Mouse (Mus musculus): ENCODE measurements around the gene Fam71b.
"Not testable (repeated sequence)": the region's sequence is repeated elsewhere in the genome, so short reads cannot be mapped to it uniquely, and the experiment has no call there.

Fam71b gene

GRCm38 (mm10) chr11:46428131-46428530, 31.8 kb downstream of the Fam71b start:
- intact Hi-C loops (cut with DNase I): not testable (repeated sequence)

- intact Hi-C loops (cut with DNase I): loop anchor here (5.0 kb wide), 2 partner anchors 118 to 163 kb away; partner anchors contain the start of gene Cyfip2
Observed at GRCm38 (mm10) chr11:46430123-46430522, 33.8 kb downstream of the Fam71b start.

- intact Hi-C loops (cut with DNase I): loop anchor here (5.0 kb wide), 2 partner anchors 119 to 164 kb away; partner anchors contain the start of gene Cyfip2
Observed at GRCm38 (mm10) chr11:46431129-46431528, 34.8 kb downstream of the Fam71b start.

- intact Hi-C loops (cut with DNase I): no loop called here
Observed at GRCm38 (mm10) chr11:46435363-46435762, 39.0 kb downstream of the Fam71b start.

- intact Hi-C loops (cut with DNase I): no loop called here
Observed at GRCm38 (mm10) chr11:46436760-46437458, 40.5 kb downstream of the Fam71b start, which contains the start of gene Med7. Gene Med7, plus strand, starts transcription at chr11:46436925.

GRCm38 (mm10) chr11:46437459-46438000, 41.2 kb downstream of the Fam71b start:
- intact Hi-C loops (cut with DNase I): no loop called here

- intact Hi-C loops (cut with DNase I): no loop called here
Observed at GRCm38 (mm10) chr11:46439005-46439543, 42.7 kb downstream of the Fam71b start.

GRCm38 (mm10) chr11:46441774-46442173, 45.4 kb downstream of the Fam71b start:
- intact Hi-C loops (cut with DNase I): no loop called here

GRCm38 (mm10) chr11:46443152-46443551, 46.8 kb downstream of the Fam71b start:
- intact Hi-C loops (cut with DNase I): no loop called here

- intact Hi-C loops (cut with DNase I): no loop called here
Observed at GRCm38 (mm10) chr11:46443979-46444378, 47.6 kb downstream of the Fam71b start.

- intact Hi-C loops (cut with DNase I): no loop called here
Observed at GRCm38 (mm10) chr11:46446150-46446549, 49.8 kb downstream of the Fam71b start.

- intact Hi-C loops (cut with DNase I): no loop called here
Observed at GRCm38 (mm10) chr11:46447644-46448484, 51.5 kb downstream of the Fam71b start.

GRCm38 (mm10) chr11:46449461-46450080, 53.2 kb downstream of the Fam71b start:
- intact Hi-C loops (cut with DNase I): no loop called here

GRCm38 (mm10) chr11:46454453-46455045, 58.2 kb downstream of the Fam71b start, which contains the start of gene Havcr2:
Gene Havcr2, plus strand, starts transcription at chr11:46454935.
- intact Hi-C loops (cut with DNase I): no loop called here
